Mouse (Mus musculus) cerebellum, adult 2 months (tissue): ENCODE data around the gene Cep55. TPM values are rescaled to one million over a fixed set of nuclear protein-coding genes. Genes with fewer than 3 reads are reported as not detected.

Experiments
- DNase-seq, 2 experiments: peaks; one replicate each; pipeline ENCODE4 v3.0.0; 2021
- H3K27ac ChIP-seq: fragments of 200-500 bp; 2 replicates; pipeline ENCODE4 v1.5.1; 2012; ENCODE audit warnings: low read length, control low read depth, inconsistent platforms; ENCODE audit not compliant: insufficient read depth
- H3K27me3 ChIP-seq: fragments of 200-500 bp; 2 replicates; pipeline ENCODE4 v1.6.1; 2012; ENCODE audit warnings: inconsistent platforms, mild to moderate bottlenecking, low read length, moderate library complexity; ENCODE audit not compliant: control insufficient read depth, insufficient read depth
- H3K4me1 ChIP-seq: fragments of 200-500 bp; 2 replicates; pipeline ENCODE4 v1.6.1; 2011; ENCODE audit warnings: low read length; ENCODE audit not compliant: control insufficient read depth, insufficient read depth
- H3K4me3 ChIP-seq: fragments of 200-500 bp; replicated peaks from 2 replicates; pipeline ENCODE3; 2011; ENCODE audit warnings: mild to moderate bottlenecking, low read depth, low read length, control low read depth; ENCODE audit not compliant: insufficient read depth
- CTCF ChIP-seq: fragments of 200-500 bp; IDR thresholded peaks from 2 replicates; pipeline ENCODE4 v1.5.1; 2011; ENCODE audit warnings: low read depth, mild to moderate bottlenecking, control low read depth, low read length, moderate library complexity, borderline replicate concordance; ENCODE audit not compliant: insufficient read depth
- POLR2A ChIP-seq: fragments of 200-500 bp; IDR thresholded peaks from 2 replicates; pipeline ENCODE4 v1.6.1; 2011; ENCODE audit warnings: low read length, control low read depth, borderline replicate concordance; ENCODE audit not compliant: insufficient read depth
- WGBS: fragments of 180-500 bp; shearing (Covaris S2); methylation state at CpG from one replicate; pipeline ENCODE4 v1.1.7; 2018; 5-methylcytosine and 5-hydroxymethylcytosine counted together
- polyA plus RNA-seq: library from polyadenylated mRNA; depleted of rRNA; stranded (reverse); fragments of >200 nt; gene quantifications from 2 replicates; pipeline ENCODE4 v1.2.3, GENCODE M21; 2012; rRNA removed

Gene Cep55
- polyA plus RNA-seq, 1 experiment = 0.18 TPM

- Histone ChIP-seq H3K27me3 (peaks cover 3% of the 10 kb centered on the region; the same call in 1 of the 2 replicates), H3K4me1 (no peaks in the 10 kb centered on the region; the same call in 1 of the 2 replicates), H3K4me3 (no peak overlapping the region), H3K27ac (no peak overlapping the region)
- no peak for DNase-seq
- WGBS = 72% methylated on average over 5 of the region's 5 CpGs
- TF ChIP-seq CTCF (no peak), POLR2A (no peak)
Measured at GRCm38 (mm10) chr19:38120123-38120760, 65.4 kb downstream of the Cep55 start.

GRCm38 (mm10) chr19:38123921-38124320 is 69.1 kb downstream of the Cep55 start:
- no peak for TF ChIP-seq POLR2A
- TF ChIP-seq CTCF = no peak
- no peak overlapping the region for H3K4me3 ChIP-seq
- no peak for DNase-seq
- H3K4me1 ChIP-seq = no peaks in the 10 kb centered on the region; the same call in 1 of the 2 replicates
- H3K27me3 ChIP-seq = peaks cover 3% of the 10 kb centered on the region; the same call in 1 of the 2 replicates
- 15% methylated on average over 9 of the region's 9 CpGs for WGBS
- H3K27ac ChIP-seq = no peak overlapping the region

Other genes starting within 250 kb of the Cep55 start
- 2.1 and 3.3 TPM in 2 replicates for gene Myof, start 11.4 kb upstream of the Cep55 start, polyA plus RNA-seq
- gene Ffar4, start 42.1 kb downstream of the Cep55 start, polyA plus RNA-seq = not detected in 2 replicates
- gene Rbp4, start 70.3 kb downstream of the Cep55 start, polyA plus RNA-seq = 7.9 and 10.9 TPM in 2 replicates
- gene Pde6c, start 77.8 kb downstream of the Cep55 start, polyA plus RNA-seq = 0.07 and 0.24 TPM in 2 replicates
- 28.3 and 28.9 TPM in 2 replicates for gene Fra10ac1, start 169.1 kb downstream of the Cep55 start, polyA plus RNA-seq
- gene Lgi1, start 209.5 kb downstream of the Cep55 start, polyA plus RNA-seq = 54.0 and 58.8 TPM in 2 replicates